Mouse (Mus musculus) forebrain, embryonic 11.5 days (tissue): ENCODE results near the gene Trpv2. TPM values are rescaled to one million over a fixed set of nuclear protein-coding genes. Genes with fewer than 3 reads are reported as not detected.

Experiments
- polyA plus RNA-seq: library from polyadenylated mRNA; unstranded; fragments of >200 nt; fragmentation: Nextera tagmentation; extraction: Ambion mirVana; gene quantifications from 2 replicates; pipeline ENCODE4 v1.2.1, GENCODE M21; 2014

Gene Trpv2
- polyA plus RNA-seq, 1 experiment from 2014 or later: 3.1 TPM

Other genes with a start within 250 kb of the Trpv2 start
- gene Pigl, start 116.0 kb upstream of the Trpv2 start, polyA plus RNA-seq: 13.8 and 16.5 TPM in 2 replicates
- 206 and 224 TPM in 2 replicates for gene Ncor1, start 115.9 kb upstream of the Trpv2 start, polyA plus RNA-seq
- gene Cenpv, start 35.2 kb upstream of the Trpv2 start, polyA plus RNA-seq: 61.5 and 79.6 TPM in 2 replicates
- gene Ubb, start 23.3 kb upstream of the Trpv2 start, polyA plus RNA-seq: 3,283 and 3,484 TPM in 2 replicates
- 14.3 and 20.7 TPM in 2 replicates for gene Lrrc75a, start 74.0 kb downstream of the Trpv2 start, polyA plus RNA-seq
- gene Mmgt2, start 74.2 kb downstream of the Trpv2 start, polyA plus RNA-seq: 37.8 and 41.1 TPM in 2 replicates
- gene Zfp287, start 157.4 kb downstream of the Trpv2 start, polyA plus RNA-seq: 14.6 and 14.9 TPM in 2 replicates
- gene Gm10428, start 178.6 kb downstream of the Trpv2 start, polyA plus RNA-seq: not detected in 2 replicates
- gene Zfp286, start 215.0 kb downstream of the Trpv2 start, polyA plus RNA-seq: 26.7 and 31.0 TPM in 2 replicates
- 3.5 and 4.3 TPM in 2 replicates for gene Trim16, start 245.7 kb downstream of the Trpv2 start, polyA plus RNA-seq